Mouse (Mus musculus): ENCODE data around the gene Ngdn.

Gene Ngdn

DNA sequence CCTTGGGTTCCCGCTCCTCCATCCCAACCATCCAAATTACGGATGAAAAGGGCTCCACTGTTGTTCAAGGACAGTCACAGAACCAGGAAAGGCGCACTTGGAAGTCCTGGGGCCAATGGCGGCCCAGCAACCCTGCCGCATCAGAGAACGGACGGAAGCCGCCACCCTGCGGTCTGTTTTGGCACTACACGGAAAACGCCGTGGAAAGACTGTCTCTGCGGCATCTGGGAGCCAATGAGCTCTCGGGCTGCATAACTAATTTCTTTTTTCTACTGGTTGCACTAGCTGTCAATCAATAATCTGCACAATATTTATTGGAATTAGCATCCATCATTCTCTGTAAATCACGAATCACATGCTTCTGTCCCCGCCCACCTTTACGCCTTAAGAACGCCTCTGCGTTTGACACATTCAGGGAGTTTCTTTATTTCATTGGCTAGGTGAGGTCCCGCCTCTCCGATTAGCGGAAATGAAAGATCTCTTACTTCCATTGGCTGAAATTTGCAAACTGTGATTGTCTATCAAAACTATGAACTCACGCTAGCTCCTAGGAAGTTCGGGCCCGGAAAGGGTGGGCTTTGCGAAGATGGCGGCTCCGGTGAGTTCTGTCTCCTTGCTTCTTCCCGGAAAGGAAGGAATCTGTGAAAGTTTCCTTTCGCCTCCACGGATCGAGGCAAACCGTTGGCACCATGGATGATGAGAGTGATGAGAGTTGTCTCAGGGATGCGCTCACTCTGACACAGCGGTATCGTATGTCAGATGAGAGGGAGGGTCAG is at the start of gene Ngdn:
TSS of gene Ngdn (plus strand) at position 464 of the 776 bp plus-strand sequence.
- no peak for TF ChIP-seq GATA4 (IDR thresholded peaks at IDR 0.05; ENCODE audit: insufficient replicate concordance, low read length)

DNA sequence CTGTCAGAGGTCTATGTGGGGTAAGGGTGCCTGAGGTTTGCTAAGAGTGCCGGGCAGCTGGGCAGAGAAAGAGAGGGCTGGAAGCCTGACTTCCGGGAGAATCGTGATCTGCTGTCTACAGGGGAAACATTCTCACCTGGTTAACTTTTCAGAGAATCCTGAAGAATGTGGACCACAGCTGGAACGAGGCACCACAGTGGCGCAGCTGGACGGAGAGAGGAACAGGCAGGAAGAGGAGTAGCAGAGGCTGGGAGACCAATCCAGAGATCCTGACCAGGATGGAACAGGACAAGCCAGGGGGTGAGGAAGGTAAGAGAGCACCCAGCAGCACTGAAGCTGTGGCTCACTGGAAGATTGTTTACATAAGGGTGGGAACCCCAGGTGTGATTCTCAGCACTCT is 49.6 kb upstream of the Ngdn start:
- TF ChIP-seq GATA4 (IDR thresholded peaks at IDR 0.05; ENCODE audit: insufficient replicate concordance, low read length): no peak

DNA sequence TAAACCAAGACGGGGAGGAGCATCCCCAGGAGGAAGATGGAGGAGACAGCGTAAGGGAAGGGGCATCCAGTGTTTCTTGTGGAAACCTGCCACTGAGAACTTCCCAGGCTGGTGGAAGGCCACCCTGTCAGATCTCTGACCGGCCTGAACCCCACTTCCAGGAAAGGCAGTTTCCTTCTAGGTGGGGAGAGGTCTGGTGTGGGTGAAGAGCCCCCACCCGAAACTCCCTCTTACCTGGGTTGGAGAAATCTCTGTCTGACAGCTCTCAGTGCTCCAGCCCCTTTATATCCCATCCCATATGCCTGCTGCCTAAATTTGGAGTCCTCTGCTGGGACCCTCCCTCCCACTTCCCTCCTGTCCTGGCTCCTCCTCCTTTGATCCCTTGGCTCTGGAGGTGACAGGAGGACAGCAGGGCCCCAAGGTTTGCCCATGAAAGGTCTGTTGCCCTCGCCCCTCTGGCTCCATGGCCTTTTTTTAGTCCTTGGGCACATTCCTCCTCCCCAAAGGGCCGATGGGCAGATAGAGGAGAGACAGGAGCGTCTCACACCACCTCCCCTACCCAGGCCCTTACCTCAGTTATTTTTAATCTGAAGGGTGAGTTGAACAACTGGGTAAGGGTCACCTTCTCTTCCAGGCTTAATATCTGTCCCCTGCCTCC is 48.8 kb upstream of the Ngdn start, which contains the start of gene Myh6:
TSS of gene Myh6 (minus strand) at position 608 of the 658 bp plus-strand sequence.
- TF ChIP-seq GATA4 (IDR thresholded peaks at IDR 0.05; ENCODE audit: insufficient replicate concordance, low read length): no peak

DNA sequence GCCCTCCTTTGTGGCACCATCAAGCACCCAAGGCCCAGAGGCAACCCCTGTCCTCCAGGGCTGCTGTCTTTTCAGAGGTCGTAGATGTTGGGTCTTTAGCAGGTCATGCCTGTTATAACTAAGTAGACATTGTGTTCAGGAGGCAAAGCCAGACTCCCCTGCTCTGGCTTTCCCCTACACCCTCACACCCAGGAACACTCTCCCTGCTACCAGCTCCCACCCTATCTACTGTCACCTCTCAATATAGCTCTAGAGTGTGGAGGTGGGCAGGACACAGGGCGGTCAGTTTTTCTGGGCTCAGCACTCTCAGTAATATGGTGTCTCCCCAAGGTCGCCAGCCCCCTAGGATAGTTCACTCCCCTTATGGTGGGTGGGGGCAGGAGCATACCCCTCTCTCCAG is 47.4 kb upstream of the Ngdn start:
- TF ChIP-seq GATA4 (IDR thresholded peaks at IDR 0.05; ENCODE audit: insufficient replicate concordance, low read length): no peak

DNA sequence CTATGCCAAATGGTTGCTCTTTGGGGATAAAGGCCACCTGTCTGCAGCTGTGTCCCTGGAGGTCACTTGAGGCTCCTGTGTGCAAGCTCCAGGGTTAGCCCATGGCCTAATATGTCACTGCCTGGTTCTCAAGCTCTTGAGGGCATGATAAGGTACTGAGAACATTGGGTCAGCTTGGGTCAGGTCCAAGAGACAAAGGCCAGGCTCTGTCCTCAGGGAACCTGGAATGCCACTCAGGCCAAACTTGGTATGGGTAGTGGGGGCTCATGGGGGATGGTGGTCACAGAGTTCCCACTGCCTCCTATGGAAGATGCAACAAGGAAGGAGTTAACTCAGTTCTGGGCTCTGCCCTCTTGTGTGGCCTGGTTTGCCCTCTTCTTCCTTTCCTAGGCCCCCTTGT is 46.9 kb upstream of the Ngdn start:
- no peak for TF ChIP-seq GATA4 (IDR thresholded peaks at IDR 0.05; ENCODE audit: insufficient replicate concordance, low read length)

DNA sequence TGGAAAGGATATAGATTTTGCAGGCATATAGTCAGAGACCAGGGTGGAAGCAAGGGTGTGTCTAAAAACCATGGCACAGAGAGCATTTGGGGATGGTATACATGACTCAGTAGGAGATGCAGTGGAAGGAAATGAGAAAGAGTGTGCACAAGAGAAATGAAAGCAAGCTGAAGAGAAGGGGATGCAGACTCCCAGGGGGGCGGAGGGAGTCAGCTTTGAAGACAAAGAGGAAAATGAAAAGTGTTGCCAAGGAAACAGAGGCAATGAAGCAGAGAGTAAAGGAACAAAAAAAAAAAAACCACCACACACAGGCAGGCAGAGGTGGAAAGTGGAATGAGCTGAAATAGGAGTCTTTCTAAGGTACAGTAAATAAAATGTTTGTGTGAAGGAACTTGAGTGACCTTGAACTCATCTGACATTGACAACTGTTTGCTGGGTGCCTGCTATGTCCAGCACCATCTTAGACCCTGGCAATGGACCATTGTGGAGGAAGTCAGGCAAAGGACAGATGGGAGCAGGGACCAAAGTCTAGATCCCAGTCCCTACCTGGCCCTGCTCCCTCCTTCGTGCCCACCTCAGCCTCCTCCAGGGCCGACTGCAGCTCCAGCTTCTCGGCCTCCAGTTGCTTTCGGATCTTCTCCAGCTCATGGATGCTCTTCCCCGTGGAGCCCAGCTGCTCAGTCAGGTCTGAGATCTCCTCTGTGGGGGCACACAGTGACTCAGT is 41.0 kb upstream of the Ngdn start:
- TF ChIP-seq GATA4 (IDR thresholded peaks at IDR 0.05; ENCODE audit: insufficient replicate concordance, low read length): no peak

DNA sequence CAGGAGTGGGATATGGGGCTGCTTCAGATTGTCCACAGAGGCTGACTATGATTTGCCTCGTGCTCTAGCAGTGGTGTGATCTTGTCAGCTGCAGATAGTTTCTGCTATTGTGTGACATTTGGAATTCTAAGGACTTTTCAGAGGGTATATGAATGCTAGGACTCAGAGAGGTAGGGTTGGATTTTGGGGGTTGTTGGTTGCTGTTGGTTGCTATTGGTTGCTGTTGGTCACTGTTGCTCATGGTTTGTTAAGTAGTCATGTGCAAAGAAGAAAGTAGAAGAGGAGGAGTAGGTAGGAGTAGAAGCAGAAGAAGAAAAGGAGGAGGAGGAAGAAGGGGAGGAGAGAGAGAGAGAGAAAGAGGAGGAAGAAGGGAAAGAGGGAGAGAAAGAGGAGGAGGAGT is 38.6 kb upstream of the Ngdn start, which contains the start of gene Gm17428:
TSS of gene Gm17428 (plus strand) at position 301 of the 400 bp plus-strand sequence.
- no peak for TF ChIP-seq GATA4 (IDR thresholded peaks at IDR 0.05; ENCODE audit: insufficient replicate concordance, low read length)

DNA sequence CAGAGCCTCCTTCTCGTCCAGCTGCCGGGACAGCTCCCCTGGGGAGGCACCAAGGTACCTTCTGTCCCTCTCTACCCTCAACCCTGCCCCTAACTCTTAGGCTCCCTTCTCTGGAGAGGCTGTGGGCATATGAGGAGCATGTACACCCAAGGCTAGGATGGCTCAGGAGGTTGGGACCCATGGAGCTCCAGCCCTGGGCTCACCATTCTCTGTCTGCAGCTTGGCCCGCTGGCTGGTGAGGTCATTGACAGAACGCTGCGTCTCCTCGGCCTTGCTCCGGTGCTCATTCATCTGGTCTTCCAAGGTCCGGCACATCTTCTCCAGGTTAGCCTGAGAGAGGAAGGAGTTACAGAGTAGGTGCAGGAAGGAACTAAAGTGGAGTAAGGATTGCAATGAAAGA is 36.6 kb upstream of the Ngdn start:
- TF ChIP-seq GATA4 (IDR thresholded peaks at IDR 0.05; ENCODE audit: insufficient replicate concordance, low read length): no peak

DNA sequence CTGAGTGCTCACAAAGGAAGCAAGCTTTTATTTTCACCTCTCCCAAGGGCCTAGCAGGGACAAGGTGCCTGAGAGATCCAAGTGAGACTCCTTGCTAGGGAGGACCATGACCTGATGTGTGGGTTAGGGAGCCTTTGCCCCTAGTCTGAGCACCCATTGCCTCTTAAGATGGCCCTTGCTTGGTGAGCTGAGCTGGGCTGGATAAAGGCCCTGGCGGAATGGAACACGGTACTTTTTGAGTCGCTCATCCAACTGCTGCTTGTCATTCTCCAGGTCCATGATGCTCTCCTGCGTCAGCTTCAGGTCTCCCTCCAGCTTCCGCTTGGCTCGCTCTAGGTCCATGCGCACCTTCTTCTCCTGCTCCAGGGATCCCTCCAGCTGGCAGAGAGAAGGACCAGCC is 33.3 kb upstream of the Ngdn start:
- no peak for TF ChIP-seq GATA4 (IDR thresholded peaks at IDR 0.05; ENCODE audit: insufficient replicate concordance, low read length)

DNA sequence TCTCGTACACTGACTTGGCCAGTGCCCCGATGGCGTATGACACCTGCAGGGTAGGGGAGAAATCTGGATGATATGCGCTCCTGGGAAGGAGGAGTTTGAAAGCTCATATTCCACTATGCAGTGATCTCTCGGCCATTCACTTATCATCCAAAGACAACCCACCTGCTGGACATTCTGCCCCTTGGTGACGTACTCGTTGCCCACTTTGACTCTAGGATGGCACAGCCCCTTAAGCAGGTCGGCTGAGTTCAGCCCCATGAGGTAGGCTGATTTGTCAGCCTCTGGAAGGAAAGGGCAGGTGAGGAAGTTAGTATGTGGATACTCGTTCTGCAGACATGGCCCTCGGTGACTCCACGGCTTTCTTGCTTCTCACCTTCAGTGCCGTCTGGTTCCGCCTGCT is 26.4 kb upstream of the Ngdn start:
- TF ChIP-seq GATA4 (IDR thresholded peaks at IDR 0.05; ENCODE audit: insufficient replicate concordance, low read length): no peak

DNA sequence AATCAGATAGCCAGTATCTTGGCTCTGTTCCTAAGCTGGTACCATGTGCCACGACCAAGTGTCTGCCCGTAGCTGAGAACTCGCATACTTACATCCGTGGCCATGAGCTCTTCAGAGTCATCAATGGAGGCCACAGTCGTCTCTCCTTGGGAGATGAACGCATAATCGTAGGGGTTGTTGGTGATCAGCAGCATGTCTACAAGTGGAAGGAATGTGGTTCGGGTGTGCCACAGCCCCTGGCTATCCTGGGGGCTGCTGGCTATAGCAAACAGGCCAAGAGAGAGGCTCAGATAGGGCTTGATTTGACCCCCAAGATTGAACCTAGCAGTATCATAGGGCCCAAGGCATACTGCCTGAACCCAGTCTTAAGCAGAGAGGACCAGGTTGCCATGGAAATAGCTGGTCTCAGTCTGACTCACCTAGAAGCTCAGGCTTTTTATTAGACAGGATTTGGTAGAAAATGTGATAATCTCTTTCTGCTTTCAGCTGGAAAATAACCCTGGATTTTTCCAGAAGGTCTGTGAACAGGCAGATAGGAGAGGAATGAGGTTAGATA is 25.3 kb upstream of the Ngdn start:
- TF ChIP-seq GATA4 (IDR thresholded peaks at IDR 0.05; ENCODE audit: insufficient replicate concordance, low read length): no peak

DNA sequence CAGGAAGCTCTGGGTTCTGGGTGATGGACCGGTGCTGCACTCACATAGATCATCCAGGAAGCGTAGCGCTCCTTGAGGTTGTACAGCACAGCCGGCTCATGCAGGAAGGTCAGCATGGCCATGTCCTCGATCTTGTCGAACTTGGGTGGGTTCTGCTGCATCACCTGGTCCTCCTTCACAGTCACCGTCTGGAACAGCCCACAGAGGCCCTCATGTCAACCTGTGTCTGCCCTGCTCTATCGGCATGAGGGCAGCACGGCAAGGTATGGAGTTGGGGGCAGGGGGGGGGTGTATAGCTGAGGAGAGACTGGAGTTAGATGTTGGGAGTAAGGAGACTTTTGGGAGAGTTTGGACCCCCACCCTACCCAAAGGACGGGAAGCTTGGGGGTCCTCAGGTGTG is 23.1 kb upstream of the Ngdn start:
- no peak for TF ChIP-seq GATA4 (IDR thresholded peaks at IDR 0.05; ENCODE audit: insufficient replicate concordance, low read length)

DNA sequence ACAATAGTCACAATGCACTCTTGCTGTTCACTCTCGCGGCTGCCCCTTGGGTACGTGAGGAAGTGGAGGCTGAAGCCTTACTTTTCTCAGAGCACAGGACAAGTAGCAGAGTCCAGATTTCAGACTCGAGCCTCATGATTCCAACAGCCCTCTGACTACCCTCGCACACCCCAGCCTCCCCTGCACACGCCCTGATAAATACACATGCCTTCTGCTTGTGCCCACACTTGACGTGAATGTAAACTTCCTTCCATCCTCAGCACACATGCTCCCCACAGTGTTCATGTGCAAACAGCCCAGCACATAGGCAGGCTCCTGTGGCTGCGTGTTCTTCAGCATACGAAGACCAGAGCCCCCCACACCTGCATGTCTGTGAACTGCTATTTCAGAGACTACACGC is 21.6 kb upstream of the Ngdn start:
- TF ChIP-seq GATA4 (IDR thresholded peaks at IDR 0.05; ENCODE audit: insufficient replicate concordance, low read length): no peak

DNA sequence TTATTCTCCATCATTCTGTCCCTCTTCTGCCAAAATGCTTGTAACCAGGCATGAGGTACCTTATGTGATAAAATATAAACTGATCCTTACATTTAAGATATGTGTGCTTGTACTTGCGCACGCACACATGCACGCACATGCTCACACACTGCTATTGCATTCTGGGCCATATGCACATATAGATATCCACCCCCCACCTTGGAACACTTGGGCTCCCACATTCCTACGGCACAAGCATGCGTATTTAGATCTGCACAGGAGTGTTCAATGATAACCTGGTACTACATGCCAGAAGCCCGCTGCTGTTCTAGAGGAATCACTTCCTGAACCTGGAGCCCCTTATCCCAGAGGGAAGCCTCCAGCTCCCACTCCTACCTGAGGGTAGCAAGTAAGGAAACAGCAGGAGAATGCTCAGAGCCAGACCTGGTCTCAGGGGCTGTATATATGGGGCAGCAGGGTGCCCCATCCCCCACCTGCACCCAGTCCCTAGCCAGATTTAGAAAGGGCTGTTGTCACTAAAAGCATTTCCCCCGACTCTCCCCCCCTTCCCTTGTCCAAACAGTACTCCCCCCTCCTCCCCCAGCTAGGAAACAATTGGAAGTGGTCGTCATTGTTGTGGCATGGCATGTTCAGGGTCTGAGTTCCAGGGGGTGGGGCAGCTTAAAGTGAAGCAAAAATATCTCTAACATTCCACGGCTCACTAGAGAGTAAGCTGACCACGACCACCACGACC is 21.0 kb upstream of the Ngdn start, which contains the start of gene Myh7:
TSS of gene Myh7 (minus strand) at position 491 of the 733 bp plus-strand sequence.
- TF ChIP-seq GATA4 (IDR thresholded peaks at IDR 0.05; ENCODE audit: insufficient replicate concordance, low read length): no peak

DNA sequence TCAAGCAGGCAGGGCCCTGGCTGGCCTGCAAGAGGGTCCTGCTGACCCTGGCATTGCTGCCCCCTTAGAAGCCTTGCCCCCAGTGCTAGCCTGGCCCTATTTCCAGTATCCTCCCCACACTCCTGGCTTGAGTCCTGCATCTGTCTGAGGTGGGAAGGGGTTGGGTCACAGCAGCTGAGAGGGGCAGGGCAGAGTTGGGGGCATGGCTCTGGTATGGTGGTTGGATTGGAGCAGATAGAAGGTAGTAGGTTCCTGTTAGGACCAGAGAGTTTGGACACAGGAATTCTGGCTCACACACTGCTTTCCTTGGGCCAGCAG is 20.4 kb upstream of the Ngdn start:
- no peak for TF ChIP-seq GATA4 (IDR thresholded peaks at IDR 0.05; ENCODE audit: insufficient replicate concordance, low read length)

All from liver, adult (tissue).